Mouse (Mus musculus) lung, postnatal 0 days (tissue): ENCODE measurements around the gene Syngr1. TPM values are rescaled to one million over a fixed set of nuclear protein-coding genes. Genes with fewer than 3 reads are reported as not detected.

Experiments used
- ATAC-seq: fragments of 200-750 bp; cut with Nextera tagmentation; 2 replicates; pipeline ENCODE4 v1.8.0; 2017; ENCODE audit warnings: moderate library complexity
- DNase-seq: peaks from one replicate; pipeline ENCODE4 v3.0.0-alpha.2; 2016; ENCODE audit warnings: low spot score
- H3K27ac ChIP-seq: fragments of 300-500 bp; sonication (generic); 2 replicates; pipeline ENCODE4 v1.5.1; 2014; ENCODE audit warnings: antibody characterized with exemption, mild to moderate bottlenecking, low read length, mixed read lengths
- H3K27me3 ChIP-seq: fragments of 300-500 bp; sonication (generic); replicated peaks from 2 replicates; pipeline ENCODE4 v1.6.1; 2014; ENCODE audit warnings: low read length, mixed read lengths; ENCODE audit not compliant: insufficient read depth
- H3K36me3 ChIP-seq: fragments of 300-500 bp; sonication (generic); 2 replicates; pipeline ENCODE4 v1.6.1; 2014; ENCODE audit warnings: low read length, mixed read lengths; ENCODE audit not compliant: insufficient read depth
- H3K4me1 ChIP-seq: fragments of 300-500 bp; sonication (generic); 2 replicates; pipeline ENCODE4 v1.6.1; 2014; ENCODE audit warnings: antibody characterized with exemption, low read depth, low read length, mixed read lengths; ENCODE audit not compliant: insufficient read depth
- H3K4me2 ChIP-seq: fragments of 300-500 bp; sonication (generic); replicated peaks from 2 replicates; pipeline ENCODE4 v1.6.1; 2014; ENCODE audit warnings: low read depth, mild to moderate bottlenecking, low read length, moderate library complexity, mixed read lengths
- H3K4me3 ChIP-seq: fragments of 300-500 bp; sonication (generic); 2 replicates; pipeline ENCODE4 v1.5.1; 2014; ENCODE audit warnings: low read depth, low read length
- H3K9ac ChIP-seq: fragments of 300-500 bp; sonication (generic); replicated peaks from 2 replicates; pipeline ENCODE4 v1.6.1; 2014; ENCODE audit warnings: low read depth, mild to moderate bottlenecking
- H3K9me3 ChIP-seq: fragments of 300-500 bp; sonication (generic); 2 replicates; pipeline ENCODE4 v1.6.1; 2016; ENCODE audit warnings: low read length, mixed read lengths
- CTCF ChIP-seq: IDR thresholded peaks from 2 replicates; pipeline ENCODE4 v1.5.1; 2016; ENCODE audit warnings: antibody characterized with exemption, mild to moderate bottlenecking
- EP300 ChIP-seq: IDR thresholded peaks from 2 replicates; pipeline ENCODE4 v1.6.1; 2016; ENCODE audit warnings: antibody characterized with exemption, mild to moderate bottlenecking, control low read depth
- WGBS: fragments of 180-500 bp; shearing (Covaris S2); extraction: QIAGEN DNeasy Blood & Tissue Kit; methylation state at CpG from one replicate; pipeline ENCODE4 v1.1.7; 2014; 5-methylcytosine and 5-hydroxymethylcytosine counted together
- polyA plus RNA-seq: library from polyadenylated mRNA; unstranded; fragments of >200 nt; fragmentation: Nextera tagmentation; extraction: Ambion mirVana; gene quantifications from 2 replicates; pipeline ENCODE4 v1.2.1, GENCODE M21; 2015

Syngr1 gene
- polyA plus RNA-seq, 1 experiment from 2014 or later, result 34.4 TPM

- no peaks in the 10 kb centered on the region for H3K9me3 ChIP-seq
- peak overlapping the region; percentile 69 for H3K27ac ChIP-seq
- no peak overlapping the region for H3K9ac ChIP-seq
- no peaks in the 10 kb centered on the region for H3K27me3 ChIP-seq
- H3K4me3 ChIP-seq, result no peak overlapping the region
- H3K36me3 ChIP-seq, result no peaks in the 10 kb centered on the region
- ATAC-seq, result peak; percentile 44
- H3K4me1 ChIP-seq, result peaks cover 5% of the 10 kb centered on the region; the same call in 1 of the 2 replicates
- no peak overlapping the region for H3K4me2 ChIP-seq
- 47% methylated on average over 4 of the region's 4 CpGs for WGBS
- peak; percentile 54 for DNase-seq
- TF ChIP-seq EP300, result peak; percentile 37
- TF ChIP-seq CTCF, result no peak
Observed at GRCm38 (mm10) chr15:80050093-80050492, 41.0 kb upstream of the Syngr1 start.

- H3K4me2 ChIP-seq, result no peak overlapping the region
- 53% methylated on average over 19 of the region's 19 CpGs for WGBS
- H3K9ac ChIP-seq, result no peak overlapping the region
- no peaks in the 10 kb centered on the region for H3K27me3 ChIP-seq
- DNase-seq (peak; percentile 68), ATAC-seq (peak; percentile 78)
- TF ChIP-seq EP300 (peak; percentile 14; the same call in 1 of the 2 replicates), CTCF (no peak)
- H3K36me3 ChIP-seq, result no peaks in the 10 kb centered on the region
- H3K9me3 ChIP-seq, result no peaks in the 10 kb centered on the region
- peak overlapping the region; percentile 69 for H3K27ac ChIP-seq
- peaks cover 5% of the 10 kb centered on the region; the same call in 1 of the 2 replicates for H3K4me1 ChIP-seq
- no peak overlapping the region for H3K4me3 ChIP-seq
Observed at GRCm38 (mm10) chr15:80051092-80051761, 39.9 kb upstream of the Syngr1 start.

GRCm38 (mm10) chr15:80051782-80052181 lies 39.4 kb upstream of the Syngr1 start:
- TF ChIP-seq EP300 (no peak), CTCF (no peak)
- Histone ChIP-seq H3K27ac (peak overlapping the region; percentile 51), H3K9me3 (no peaks in the 10 kb centered on the region), H3K36me3 (no peaks in the 10 kb centered on the region), H3K4me2 (no peak overlapping the region), H3K27me3 (no peaks in the 10 kb centered on the region), H3K4me1 (peaks cover 5% of the 10 kb centered on the region; the same call in 1 of the 2 replicates), H3K9ac (no peak overlapping the region), H3K4me3 (no peak overlapping the region)
- WGBS, result 64% methylated on average over 9 of the region's 9 CpGs
- ATAC-seq (peak; percentile 16; the same call in 1 of the 2 replicates), DNase-seq (no peak)

GRCm38 (mm10) chr15:80053381-80054033 lies 37.6 kb upstream of the Syngr1 start:
- ATAC-seq (peak; percentile 33), DNase-seq (peak; percentile 51)
- H3K36me3 ChIP-seq, result no peaks in the 10 kb centered on the region
- peak; percentile 45 for TF ChIP-seq CTCF
- TF ChIP-seq EP300, result no peak
- no peaks in the 10 kb centered on the region for H3K9me3 ChIP-seq
- 60% methylated on average over 8 of the region's 8 CpGs for WGBS
- no peak overlapping the region for H3K9ac ChIP-seq
- H3K4me2 ChIP-seq, result no peak overlapping the region
- H3K4me1 ChIP-seq, result peaks cover 5% of the 10 kb centered on the region; the same call in 1 of the 2 replicates
- peak overlapping the region; percentile 28; the same call in 1 of the 2 replicates for H3K27ac ChIP-seq
- H3K27me3 ChIP-seq, result no peaks in the 10 kb centered on the region
- no peak overlapping the region for H3K4me3 ChIP-seq

- TF ChIP-seq CTCF (no peak), EP300 (no peak)
- WGBS, result 68% methylated on average over 7 of the region's 7 CpGs
- ATAC-seq (peak; percentile 61), DNase-seq (peak; percentile 64)
- Histone ChIP-seq H3K36me3 (no peaks in the 10 kb centered on the region), H3K4me2 (no peak overlapping the region), H3K4me3 (no peak overlapping the region), H3K9ac (no peak overlapping the region), H3K9me3 (no peaks in the 10 kb centered on the region), H3K27me3 (no peaks in the 10 kb centered on the region), H3K4me1 (peaks cover 5% of the 10 kb centered on the region; the same call in 1 of the 2 replicates), H3K27ac (peak overlapping the region; percentile 28; the same call in 1 of the 2 replicates)
Observed at GRCm38 (mm10) chr15:80054034-80054710, 37.0 kb upstream of the Syngr1 start.

GRCm38 (mm10) chr15:80058151-80058550 lies 33.0 kb upstream of the Syngr1 start:
- no peak for DNase-seq
- Histone ChIP-seq H3K4me1 (peaks cover 5% of the 10 kb centered on the region; the same call in 1 of the 2 replicates), H3K27ac (no peak overlapping the region), H3K4me3 (no peak overlapping the region), H3K36me3 (no peaks in the 10 kb centered on the region), H3K27me3 (no peaks in the 10 kb centered on the region), H3K9ac (no peak overlapping the region), H3K9me3 (no peaks in the 10 kb centered on the region), H3K4me2 (no peak overlapping the region)
- 85% methylated on average over 7 of the region's 7 CpGs for whole genome bisulfite sequencing
- no peak for ATAC-seq
- no peak for TF ChIP-seq EP300
- no peak for TF ChIP-seq CTCF
